Mouse (Mus musculus) heart, postnatal 4 days (tissue): Measurements from ENCODE around the gene Socs2. TPM values are rescaled to one million over a fixed set of nuclear protein-coding genes. Genes with fewer than 3 reads are reported as not detected.

Source experiments
- DNase-seq: peaks from one replicate; pipeline ENCODE4 v3.0.0; 2021
- total RNA-seq, 2 experiments: library from RNA; stranded (reverse); gene quantifications; 2 replicates each; pipeline ENCODE4 v1.2.3; 2021

Gene Socs2
- total RNA-seq: 100 to 1,000 TPM; 114 to 125 TPM

GRCm38 (mm10) chr10:95416685-95417495, at the start of gene Socs2:
TSS of gene Socs2 (minus strand) at chr10:95417180.
- DNase-seq: peak; percentile 97

DNA sequence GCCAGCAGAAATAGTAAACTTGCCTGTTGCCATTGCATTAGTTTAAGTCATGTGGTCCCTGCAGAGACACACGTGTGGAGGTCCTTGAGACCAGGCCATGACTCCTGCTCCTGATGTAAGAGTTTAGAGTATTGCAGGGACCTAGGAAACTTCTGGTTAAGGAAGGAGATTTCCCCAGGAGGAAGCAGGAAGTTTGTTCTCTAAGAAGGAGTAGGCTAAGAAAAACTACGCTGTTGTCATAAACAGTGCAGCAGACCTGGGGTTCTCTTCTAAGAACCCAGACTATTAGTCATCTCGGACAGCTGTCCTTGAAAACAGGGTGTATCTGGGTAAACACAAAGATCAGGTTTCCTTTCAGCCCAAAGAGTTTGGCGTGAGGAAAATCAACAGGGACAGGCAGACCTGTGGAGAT, 48.5 kb upstream of the Socs2 start:
- DNase-seq: no peak

GRCm38 (mm10) chr10:95464527-95464926, 47.5 kb upstream of the Socs2 start:
- no peak for DNase-seq

DNA sequence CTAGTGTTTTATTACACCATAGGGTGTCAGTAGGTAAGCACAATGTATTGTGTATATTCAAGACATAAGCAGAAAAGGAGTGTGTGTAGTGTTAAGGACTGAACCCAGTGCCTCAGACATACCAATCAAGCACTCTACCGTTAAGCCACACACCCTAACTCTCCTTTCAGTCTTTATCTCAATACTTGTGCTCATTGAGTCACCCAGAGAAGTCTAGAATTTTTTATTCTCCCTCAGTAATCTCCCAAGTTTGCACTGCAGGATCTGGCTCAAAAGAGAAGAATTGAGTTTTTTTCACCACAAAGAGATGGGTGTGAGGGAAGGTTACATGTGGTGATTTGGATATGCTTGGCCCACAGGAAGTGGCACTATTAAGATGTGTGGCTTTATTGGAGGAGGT, 45.3 kb upstream of the Socs2 start:
- DNase-seq: no peak

GRCm38 (mm10) chr10:95461053-95461553, 44.1 kb upstream of the Socs2 start:
- no peak for DNase-seq

- no peak for DNase-seq
These were observed 41.2 kb upstream of the Socs2 start for GRCm38 (mm10) chr10:95458050-95458806.

DNA sequence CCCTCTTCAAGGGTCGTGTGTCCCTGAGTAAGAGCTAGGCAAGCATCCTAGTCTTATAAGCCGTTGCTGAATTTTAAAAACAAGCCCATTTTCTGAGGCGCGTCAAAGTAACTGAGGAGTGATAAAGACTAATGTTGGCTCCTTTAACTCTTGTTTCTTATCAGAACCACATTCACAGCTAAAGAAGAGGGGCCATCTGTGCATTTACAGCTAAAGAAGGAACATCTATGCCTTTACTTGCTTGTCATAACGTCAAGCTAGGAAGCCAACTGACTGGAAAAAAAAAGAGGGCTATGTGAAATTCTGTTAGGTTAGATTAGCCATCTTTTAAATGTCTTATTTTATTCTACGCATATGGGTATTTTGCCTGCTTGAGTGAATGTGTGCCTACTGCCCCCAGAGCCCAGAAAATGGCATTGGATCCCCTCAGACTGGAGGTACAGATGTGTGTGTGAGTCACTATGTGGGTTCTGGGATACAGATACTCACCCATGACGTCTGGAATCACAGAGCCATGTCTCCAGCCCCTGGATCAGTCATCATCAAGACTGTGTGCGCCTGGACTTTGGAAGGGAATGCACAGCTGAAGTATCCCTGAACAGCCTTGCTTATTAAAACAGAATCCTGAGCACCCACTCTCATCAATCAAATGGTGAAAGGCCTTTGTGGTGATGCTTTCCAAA, 40.5 kb upstream of the Socs2 start:
- DNase-seq: no peak

DNA sequence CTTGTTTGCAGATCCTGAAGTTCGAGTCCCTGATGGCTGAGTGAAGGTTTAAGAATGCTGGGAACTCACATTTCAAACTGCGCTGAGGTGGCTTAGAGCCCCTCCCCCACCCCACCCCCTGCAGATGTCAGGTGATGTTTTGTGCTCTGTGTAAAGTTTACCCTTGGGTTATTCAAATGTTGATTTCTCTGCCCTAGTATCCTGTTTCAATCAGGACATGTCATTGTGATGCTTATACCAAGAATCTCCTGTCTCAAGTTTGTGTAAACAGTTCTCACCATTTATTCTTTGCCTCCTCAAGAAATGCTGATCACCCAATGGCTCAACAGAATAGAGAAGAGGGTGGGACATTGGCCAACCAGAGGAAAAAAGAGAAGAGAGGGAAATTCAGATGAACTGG, 39.1 kb upstream of the Socs2 start:
- DNase-seq: no peak

- no peak for DNase-seq
These were observed 36.3 kb upstream of the Socs2 start for GRCm38 (mm10) chr10:95453282-95453681.

- no peak for DNase-seq
These were observed 32.1 kb upstream of the Socs2 start for GRCm38 (mm10) chr10:95449033-95449432.

GRCm38 (mm10) chr10:95447954-95448353, 31.0 kb upstream of the Socs2 start:
- no peak for DNase-seq

- DNase-seq: peak; percentile 70
These were observed 28.4 kb upstream of the Socs2 start for GRCm38 (mm10) chr10:95445104-95446056.

GRCm38 (mm10) chr10:95442334-95442733, 25.4 kb upstream of the Socs2 start:
- DNase-seq: no peak

DNA sequence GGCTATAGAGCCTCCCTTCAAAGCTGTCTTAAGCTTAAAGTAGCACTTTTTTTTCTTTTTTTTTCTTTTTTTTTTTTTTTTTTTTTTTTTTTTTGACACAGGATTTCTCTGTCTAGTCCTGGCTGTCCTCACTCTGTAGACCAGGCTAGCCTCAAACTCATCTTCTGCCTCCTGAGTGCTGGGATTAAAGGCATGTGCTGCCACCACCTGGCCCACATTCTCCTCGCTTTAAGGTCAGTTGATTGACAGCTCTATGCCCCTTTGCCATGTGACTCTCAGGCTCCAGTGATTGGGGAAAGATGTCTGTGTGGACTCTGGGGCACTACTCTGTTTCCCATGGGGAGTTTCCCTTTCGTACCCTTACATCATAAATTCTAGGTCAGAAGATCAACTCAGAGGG, 23.6 kb upstream of the Socs2 start:
- no peak for DNase-seq

GRCm38 (mm10) chr10:95439718-95440339, 22.8 kb upstream of the Socs2 start:
- DNase-seq: no peak

- DNase-seq: no peak
These were observed 22.0 kb upstream of the Socs2 start for GRCm38 (mm10) chr10:95438941-95439340.

- no peak for DNase-seq
These were observed 13.3 kb upstream of the Socs2 start for GRCm38 (mm10) chr10:95430271-95430670.

- no peak for DNase-seq
These were observed 12.1 kb upstream of the Socs2 start for GRCm38 (mm10) chr10:95429111-95429510.

GRCm38 (mm10) chr10:95426207-95427115, 9.5 kb upstream of the Socs2 start:
- DNase-seq: no peak

DNA sequence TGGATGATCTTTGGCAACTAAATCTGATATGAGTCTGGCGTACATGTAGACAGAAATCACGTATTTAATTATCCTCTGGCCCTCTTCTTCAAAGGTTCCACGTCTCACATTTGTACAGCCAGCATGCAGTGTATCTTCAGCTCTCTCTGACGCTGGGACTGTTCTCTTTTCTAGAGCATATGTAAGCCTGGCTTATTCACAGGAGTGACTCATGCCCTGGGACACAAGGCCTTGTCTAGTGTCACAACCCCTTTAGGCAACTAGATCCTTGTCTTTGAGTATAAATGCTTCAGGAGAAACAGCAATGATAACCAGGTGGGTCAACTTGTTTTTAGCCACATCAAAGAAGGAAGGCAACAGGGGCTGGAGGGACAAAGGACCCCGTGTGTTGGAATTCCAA, 5.7 kb upstream of the Socs2 start:
- DNase-seq: no peak
